Mouse (Mus musculus): ENCODE data around the gene Cfap97d1.

DNA sequence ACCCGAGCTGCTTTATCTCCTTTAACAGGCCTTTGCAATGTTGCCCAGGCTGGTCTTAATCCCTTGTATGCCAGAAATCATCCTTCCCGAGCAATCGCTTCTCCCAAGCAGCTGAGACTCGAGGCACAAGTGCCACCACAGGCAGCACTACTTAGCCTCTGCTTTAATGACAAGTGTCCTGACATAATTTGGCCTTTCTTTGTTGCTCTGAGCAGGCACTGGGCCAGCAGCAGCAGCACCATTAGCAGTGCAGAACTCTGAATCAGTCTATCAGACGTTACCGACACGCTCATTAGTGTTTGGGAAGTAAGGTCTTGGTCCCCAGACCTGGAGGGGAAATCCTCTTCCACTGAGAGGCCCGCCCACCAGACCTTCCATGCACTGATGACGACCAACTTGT, 35.7 kb downstream of the Cfap97d1 start:
- TF ChIP-seq POLR2A (IDR thresholded peaks at IDR 0.05; ENCODE audit: insufficient read length, low read depth) (no peak), USF1 (IDR thresholded peaks at IDR 0.05; ENCODE audit: low read depth) (no peak), E2F4 (IDR thresholded peaks at IDR 0.05; ENCODE audit: insufficient read depth) (no peak), MYOG (IDR thresholded peaks at IDR 0.05; ENCODE audit: control insufficient read depth in 1 of 3, insufficient read depth in 1 of 3, insufficient read length in 2 of 3, low read depth in 2 of 3) (no peak), REST (IDR thresholded peaks at IDR 0.05; ENCODE audit: insufficient read depth, insufficient read length) (no peak), POLR2AphosphoS2 (IDR thresholded peaks at IDR 0.05; ENCODE audit: insufficient read length, low read depth) (no peak), TCF3 (IDR thresholded peaks at IDR 0.05; ENCODE audit: insufficient read length, low read depth) (no peak), MYOD1 (IDR thresholded peaks at IDR 0.05; ENCODE audit: control insufficient read depth in 1 of 3, insufficient read length in 2 of 3, low read depth in 2 of 3) (no peak), SRF (IDR thresholded peaks at IDR 0.05; ENCODE audit: control insufficient read depth, insufficient read length, low read depth) (no peak)

Measured in myocyte (in vitro differentiated cells).